Mouse (Mus musculus): Measurements from ENCODE around the gene Zdhhc14.

Gene Zdhhc14

DNA sequence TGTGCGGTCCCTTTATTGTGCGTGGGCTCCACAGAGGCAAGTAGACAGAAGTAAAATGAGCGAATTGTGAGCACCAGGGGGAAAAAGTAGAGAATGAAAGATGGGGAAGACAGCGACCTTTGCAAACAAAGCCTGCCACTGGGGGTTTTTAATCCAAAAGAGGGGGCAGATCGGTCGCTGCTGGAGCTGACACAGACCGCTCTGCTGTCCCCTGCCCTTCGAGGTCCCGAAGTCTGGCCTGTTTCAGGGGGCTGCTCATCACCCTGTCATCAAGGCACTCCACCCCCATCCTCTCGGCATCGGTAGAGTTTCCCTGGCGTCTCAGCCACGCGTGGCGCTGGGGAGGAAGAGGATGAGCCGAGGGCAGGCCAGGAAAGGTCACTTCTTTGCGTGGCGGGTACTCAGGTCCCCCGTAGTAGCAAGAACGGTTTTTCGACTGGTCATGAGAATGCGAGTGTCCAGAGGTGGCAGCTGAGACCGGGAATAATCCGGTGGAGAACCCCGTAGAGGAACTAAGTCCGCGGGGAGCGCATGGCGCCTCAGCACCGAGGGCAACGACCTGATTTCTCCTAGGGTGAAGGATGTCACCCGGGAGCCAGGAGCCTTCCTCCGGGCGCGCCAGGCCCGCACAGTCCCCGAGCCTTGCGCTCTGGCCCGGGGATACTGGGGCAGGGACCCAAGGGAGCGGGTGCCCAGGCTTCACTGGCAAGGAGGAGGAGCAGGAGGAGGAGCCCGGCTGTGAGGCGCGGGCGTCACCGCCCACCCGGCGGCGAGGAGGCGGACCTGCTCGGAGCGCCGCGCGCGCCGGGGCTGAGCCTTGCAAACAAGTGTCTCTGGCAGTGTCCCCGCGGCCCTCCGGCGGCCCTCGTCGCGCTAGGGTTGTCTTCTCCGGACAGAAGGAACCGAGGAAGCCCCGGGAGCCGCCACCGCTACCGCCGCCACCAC lies at the start of gene Zdhhc14:
Zdhhc14 (plus strand) TSS at position 757 of the 945 bp plus-strand sequence.
- in situ Hi-C loops (cut with MboI; ENCODE audit: unreplicated experiment in 2 of 2) = loop anchor here in 1 of 2 experiments (5.0 kb wide), 1 partner anchor 50 kb away; the partner anchor contains the start of gene Tmem242

- in situ Hi-C loops (cut with MboI; ENCODE audit: unreplicated experiment in 2 of 2) = loop anchor here (5.0 kb wide), 4 partner anchors 44 to 304 kb away; partner anchors contain the start of gene Zdhhc14 (in 1 of the 2)
These were observed 49.1 kb upstream of the Zdhhc14 start for GRCm38 (mm10) chr17:5443260-5443659.

- in situ Hi-C loops (cut with MboI; ENCODE audit: unreplicated experiment in 2 of 2) = loop anchor here (5.0 kb wide), 4 partner anchors 44 to 304 kb away; partner anchors contain the start of gene Zdhhc14 (in 1 of the 2)
These were observed 48.6 kb upstream of the Zdhhc14 start for GRCm38 (mm10) chr17:5443751-5444150.

DNA sequence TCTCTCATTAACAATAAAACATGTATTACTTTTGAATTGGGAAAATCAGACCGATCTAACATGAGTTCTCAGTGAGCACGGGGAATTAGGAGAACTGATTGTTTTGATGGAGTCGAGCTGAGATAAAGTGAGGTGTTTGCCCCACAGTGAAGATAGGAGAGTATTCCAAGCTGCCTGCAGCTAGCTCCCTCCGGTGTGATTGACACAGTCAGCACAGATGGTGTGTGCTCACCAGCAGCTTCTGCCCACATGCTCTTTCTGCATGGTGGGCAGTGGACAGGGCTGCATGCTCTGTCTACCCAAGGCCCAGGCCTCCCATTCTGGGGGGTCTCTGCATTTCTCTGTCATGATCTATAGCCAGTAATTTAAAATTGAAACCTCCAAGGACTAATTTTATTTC lies 38.7 kb upstream of the Zdhhc14 start:
- in situ Hi-C loops (cut with MboI; ENCODE audit: unreplicated experiment in 2 of 2) = no loop called here

- in situ Hi-C loops (cut with MboI; ENCODE audit: unreplicated experiment in 2 of 2) = no loop called here
These were observed 28.4 kb upstream of the Zdhhc14 start for GRCm38 (mm10) chr17:5463912-5464311.

DNA sequence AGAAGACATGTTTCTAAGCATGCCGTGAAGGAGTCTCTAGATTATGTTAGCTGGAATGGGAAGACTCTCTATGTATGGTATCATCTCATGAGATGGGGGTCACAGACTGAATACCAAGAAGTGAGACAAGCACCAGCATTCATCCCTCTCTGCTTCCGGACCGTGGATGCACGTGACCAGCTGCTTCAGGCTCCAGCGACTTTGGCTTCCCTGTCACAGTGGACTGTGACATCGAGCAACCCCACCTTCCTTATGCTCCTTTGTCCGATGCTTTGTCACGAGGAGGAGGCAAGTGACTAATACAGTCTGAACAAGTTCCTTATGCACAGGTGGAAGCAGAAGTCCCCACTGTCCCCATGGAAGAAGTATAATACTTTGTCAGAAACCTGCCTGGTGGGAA lies 25.6 kb upstream of the Zdhhc14 start:
- in situ Hi-C loops (cut with MboI; ENCODE audit: unreplicated experiment in 2 of 2) = no loop called here

DNA sequence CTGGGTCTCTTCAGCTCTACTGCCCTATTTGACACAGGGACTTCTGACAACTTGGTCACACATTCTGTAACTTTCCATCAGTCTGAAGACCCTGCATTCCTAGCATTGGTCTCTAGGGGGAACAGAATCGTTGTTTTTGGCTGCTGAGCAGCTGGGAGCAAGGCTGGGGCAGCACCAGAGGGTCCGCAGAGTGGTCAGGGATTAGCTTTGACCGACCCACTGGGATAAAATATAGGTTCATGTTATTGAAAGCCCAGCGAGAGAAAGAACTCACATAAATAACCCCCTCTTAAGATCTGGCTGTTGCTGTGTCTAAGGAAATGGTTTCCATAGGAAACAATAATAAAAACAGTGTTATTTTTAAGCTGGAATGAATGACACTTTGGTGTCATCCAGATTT lies 25.2 kb upstream of the Zdhhc14 start:
- in situ Hi-C loops (cut with MboI; ENCODE audit: unreplicated experiment in 2 of 2) = no loop called here

DNA sequence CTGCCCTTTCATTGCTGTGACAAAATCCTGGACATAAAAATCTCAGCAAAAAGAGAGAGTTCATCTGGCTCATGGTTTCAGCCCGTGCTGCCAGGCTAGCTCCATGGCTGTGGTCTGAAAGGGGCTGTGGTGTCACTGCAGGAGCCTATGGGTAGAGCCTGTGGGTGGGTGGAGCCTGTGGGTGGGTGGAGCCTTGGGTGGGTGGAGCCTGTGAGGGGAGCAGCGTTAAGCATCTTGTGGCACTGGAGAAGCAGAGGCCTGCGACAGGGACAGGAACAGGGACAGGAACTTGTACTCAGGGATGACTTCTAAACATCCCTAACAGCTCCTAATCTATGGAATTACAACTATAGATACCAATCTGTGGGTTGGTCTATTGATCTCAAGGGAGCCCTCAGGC lies 20.1 kb upstream of the Zdhhc14 start:
- in situ Hi-C loops (cut with MboI; ENCODE audit: unreplicated experiment in 2 of 2) = no loop called here

GRCm38 (mm10) chr17:5475960-5476725 lies 16.2 kb upstream of the Zdhhc14 start:
- in situ Hi-C loops (cut with MboI; ENCODE audit: unreplicated experiment in 2 of 2) = no loop called here

DNA sequence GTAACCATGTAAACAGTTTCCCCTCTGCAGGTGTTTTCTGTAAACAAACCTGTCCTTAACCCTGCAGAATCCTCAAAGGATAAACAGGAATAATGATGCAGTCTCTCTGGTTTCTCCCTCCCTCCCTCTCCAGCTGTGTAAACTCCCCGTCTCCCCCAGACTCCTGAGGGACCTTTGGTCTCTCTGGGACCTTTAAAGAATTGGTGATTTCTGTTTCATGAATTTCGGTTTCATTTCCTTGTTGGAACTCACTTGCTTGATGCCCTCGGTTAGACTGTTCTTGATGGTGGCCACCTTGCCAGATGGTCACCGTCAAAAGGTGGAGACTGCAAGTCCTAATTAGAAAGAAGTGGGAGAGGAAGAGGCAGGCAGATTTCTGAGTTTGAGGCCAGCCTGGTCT lies 8.9 kb upstream of the Zdhhc14 start:
- in situ Hi-C loops (cut with MboI; ENCODE audit: unreplicated experiment in 2 of 2) = no loop called here

DNA sequence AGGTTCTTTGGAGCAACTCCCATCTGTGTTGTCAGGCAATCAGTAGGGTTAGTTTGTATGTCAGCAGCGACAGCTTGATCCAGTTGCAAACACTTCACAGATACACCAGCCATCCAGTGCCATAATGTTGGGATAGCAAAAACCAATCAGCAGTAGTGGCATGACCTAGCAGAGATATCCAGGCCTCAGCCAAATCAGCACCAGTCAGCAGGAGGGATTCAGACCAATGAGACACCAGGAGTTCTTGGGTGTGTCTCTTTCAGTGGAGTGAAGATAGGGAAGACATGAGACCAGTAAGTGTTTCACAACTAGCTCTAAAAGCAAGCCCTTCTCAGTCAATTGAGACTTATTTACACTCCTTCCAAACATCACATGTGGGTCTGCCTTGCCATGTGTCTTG lies 7.7 kb upstream of the Zdhhc14 start:
- in situ Hi-C loops (cut with MboI; ENCODE audit: unreplicated experiment in 2 of 2) = loop anchor here in 1 of 2 experiments (5.0 kb wide), 1 partner anchor 42 kb away; the partner anchor contains the start of gene Tmem242

DNA sequence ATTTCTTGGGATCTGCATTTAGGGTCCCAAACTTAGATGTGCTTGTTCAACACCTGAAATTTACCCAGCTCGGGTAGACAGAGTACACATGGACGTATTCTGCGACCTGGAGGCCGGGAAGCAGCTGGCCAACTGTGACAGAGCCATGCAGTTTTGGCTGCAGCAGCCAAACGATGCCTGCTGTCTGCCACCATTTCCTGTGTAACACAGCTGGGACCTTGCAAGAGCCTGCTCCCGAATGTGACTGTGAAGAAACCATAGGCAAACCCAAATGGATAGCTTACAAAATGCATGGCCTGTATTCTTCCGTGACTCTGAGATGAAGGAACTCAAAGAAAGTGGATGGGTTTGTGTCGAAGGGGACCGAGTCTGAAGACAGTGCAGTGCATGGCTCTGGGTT lies 4.2 kb upstream of the Zdhhc14 start:
- in situ Hi-C loops (cut with MboI; ENCODE audit: unreplicated experiment in 2 of 2) = loop anchor here in 1 of 2 experiments (5.0 kb wide), 1 partner anchor 46 kb away; the partner anchor contains the start of gene Tmem242

DNA sequence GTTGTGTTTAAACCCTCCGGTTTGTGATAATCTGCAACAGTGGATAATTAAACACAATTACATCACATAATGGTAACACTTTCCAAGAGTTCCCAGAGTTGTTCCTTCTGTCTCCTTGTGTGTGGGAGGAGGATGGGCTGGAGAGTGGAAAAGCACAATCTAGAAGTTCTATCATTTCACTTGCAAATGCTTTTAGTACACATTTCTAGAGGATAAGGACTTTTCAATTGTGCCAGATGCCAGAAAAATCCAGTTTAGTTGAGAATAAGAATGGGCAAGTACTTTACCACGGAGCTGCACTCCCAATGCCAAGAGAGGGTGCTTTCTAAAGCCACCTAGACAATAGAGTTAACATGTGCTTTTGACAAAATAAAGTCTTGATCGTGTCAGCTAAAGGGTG lies 2.0 kb upstream of the Zdhhc14 start:
- in situ Hi-C loops (cut with MboI; ENCODE audit: unreplicated experiment in 2 of 2) = loop anchor here in 1 of 2 experiments (5.0 kb wide), 1 partner anchor 48 kb away; the partner anchor contains the start of gene Tmem242

- in situ Hi-C loops (cut with MboI; ENCODE audit: unreplicated experiment in 2 of 2) = loop anchor here in 1 of 2 experiments (5.0 kb wide), 1 partner anchor 49 kb away; the partner anchor contains the start of gene Tmem242
These were observed 1.1 kb upstream of the Zdhhc14 start for GRCm38 (mm10) chr17:5491031-5491800.

- in situ Hi-C loops (cut with MboI; ENCODE audit: unreplicated experiment in 2 of 2) = loop anchor here in 1 of 2 experiments (5.0 kb wide), 1 partner anchor 50 kb away; the partner anchor contains the start of gene Tmem242
These were observed 396 bp downstream of the Zdhhc14 start for GRCm38 (mm10) chr17:5492746-5493160.

DNA sequence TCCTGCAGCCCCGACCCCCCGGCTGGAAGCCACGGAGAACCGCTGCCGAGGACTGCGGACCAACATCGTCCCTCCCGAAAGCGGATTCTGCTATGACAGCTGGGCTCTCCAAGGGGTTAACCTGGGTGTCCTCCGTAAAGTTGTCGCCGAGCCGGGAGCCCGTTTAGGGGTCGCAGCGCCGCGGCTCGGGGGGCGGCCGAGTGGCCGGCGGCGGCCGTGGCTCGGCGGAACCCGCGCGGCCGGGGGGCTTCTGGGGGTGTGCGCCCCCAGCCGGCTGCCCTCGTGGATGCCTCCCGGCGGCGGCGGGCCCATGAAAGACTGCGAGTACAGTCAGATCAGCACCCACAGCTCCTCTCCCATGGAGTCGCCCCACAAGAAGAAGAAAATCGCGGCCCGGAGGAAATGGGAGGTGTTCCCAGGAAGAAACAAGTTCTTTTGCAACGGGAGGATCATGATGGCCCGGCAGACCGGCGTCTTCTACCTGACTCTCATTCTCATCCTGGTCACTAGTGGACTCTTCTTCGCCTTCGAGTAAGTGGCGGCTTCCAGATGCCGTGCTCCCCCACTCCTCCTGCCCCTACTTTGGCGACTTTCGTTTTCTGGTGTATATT lies 909 bp downstream of the Zdhhc14 start:
- in situ Hi-C loops (cut with MboI; ENCODE audit: unreplicated experiment in 2 of 2) = loop anchor here in 1 of 2 experiments (5.0 kb wide), 1 partner anchor 51 kb away; the partner anchor contains the start of gene Tmem242

- in situ Hi-C loops (cut with MboI; ENCODE audit: unreplicated experiment in 2 of 2) = loop anchor here in 1 of 2 experiments (5.0 kb wide), 1 partner anchor 52 kb away; the partner anchor contains the start of gene Tmem242
These were observed 1.5 kb downstream of the Zdhhc14 start for GRCm38 (mm10) chr17:5493809-5494208.

- in situ Hi-C loops (cut with MboI; ENCODE audit: unreplicated experiment in 2 of 2) = loop anchor here in 1 of 2 experiments (5.0 kb wide), 1 partner anchor 53 kb away; the partner anchor contains the start of gene Tmem242
These were observed 2.5 kb downstream of the Zdhhc14 start for GRCm38 (mm10) chr17:5494832-5495231.

GRCm38 (mm10) chr17:5497695-5498094 lies 5.3 kb downstream of the Zdhhc14 start:
- in situ Hi-C loops (cut with MboI; ENCODE audit: unreplicated experiment in 2 of 2) = no loop called here

Data from v-Abl transformed pro-B cells (cell line).